Mouse (Mus musculus) gastrocnemius, adult 8-10 months (tissue): Measurements from ENCODE around the gene Jund. TPM values are rescaled to one million over a fixed set of nuclear protein-coding genes. Genes with fewer than 3 reads are reported as not detected.

ENCODE experiments used
- DNase-seq, 2 experiments: peaks; one replicate each; pipeline ENCODE4 v3.0.0; 2022; ENCODE audit warnings: low spot score in 2 of 2
- total RNA-seq, 4 experiments: library from RNA; stranded (reverse); gene quantifications; 2 replicates each; pipeline ENCODE4 v1.2.4; 2022

Gene Jund
- total RNA-seq, 4 experiments from 2014 or later: 31.9 to 42.0 (median 38.3) TPM

DNA sequence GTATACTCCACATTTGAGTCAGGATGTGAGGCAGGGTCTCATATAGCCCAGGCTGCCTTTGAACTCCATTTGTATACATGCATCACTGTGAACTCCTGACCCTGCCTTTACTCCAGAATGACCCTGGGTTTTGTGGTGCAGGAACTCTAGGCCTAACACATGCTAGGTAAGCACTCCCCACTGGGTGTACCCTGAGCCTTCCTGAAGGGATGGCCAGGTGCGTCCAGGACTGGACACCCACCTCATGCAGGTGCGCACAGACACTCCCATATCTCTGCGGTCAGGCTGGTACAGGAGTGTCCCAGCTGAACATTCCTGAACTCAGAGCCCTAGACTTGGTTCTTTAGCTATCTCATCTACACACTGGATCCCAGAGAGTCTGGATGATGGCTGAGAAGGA, 24.6 kb upstream of the Jund start:
- DNase-seq: no peak

DNA sequence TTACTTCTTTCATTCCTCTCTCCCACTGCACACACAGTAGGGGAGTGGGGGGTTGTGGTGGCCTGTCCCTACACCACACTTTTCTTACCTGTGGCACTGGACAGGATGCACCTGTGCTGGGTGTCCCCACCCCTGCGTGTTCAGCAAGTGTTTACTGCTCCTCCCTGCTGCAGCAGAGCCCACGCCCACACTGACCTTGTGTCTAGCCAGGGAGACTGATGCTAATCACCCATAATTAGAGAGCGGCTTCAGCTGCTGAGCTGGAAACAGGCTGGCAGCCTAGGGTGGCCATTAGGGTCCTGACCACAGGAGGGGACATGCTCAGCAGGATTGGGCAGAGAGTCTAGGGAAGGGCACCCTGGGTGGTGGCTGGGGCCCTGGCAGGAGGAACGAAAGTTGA, 24.0 kb upstream of the Jund start:
- DNase-seq: no peak

DNA sequence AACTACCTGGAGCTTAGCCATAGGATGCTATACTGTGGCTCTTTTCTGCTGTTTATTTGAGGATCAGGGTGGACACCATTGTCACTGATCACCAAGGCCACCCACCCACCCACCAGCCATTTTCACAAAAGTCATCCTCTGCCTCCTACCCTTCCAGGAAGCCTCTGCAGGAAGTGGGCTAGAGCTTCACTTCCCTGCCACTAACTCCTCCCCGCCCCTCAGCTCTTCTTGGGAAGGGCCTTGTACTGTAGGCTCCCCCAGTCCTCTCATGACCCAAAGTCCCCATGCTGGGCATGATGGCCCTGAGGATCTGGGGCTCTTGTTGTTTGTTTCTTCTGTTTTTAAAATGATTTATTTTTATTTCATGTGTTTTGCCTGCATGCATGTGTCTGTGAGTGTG, 23.4 kb upstream of the Jund start:
- DNase-seq: no peak

DNA sequence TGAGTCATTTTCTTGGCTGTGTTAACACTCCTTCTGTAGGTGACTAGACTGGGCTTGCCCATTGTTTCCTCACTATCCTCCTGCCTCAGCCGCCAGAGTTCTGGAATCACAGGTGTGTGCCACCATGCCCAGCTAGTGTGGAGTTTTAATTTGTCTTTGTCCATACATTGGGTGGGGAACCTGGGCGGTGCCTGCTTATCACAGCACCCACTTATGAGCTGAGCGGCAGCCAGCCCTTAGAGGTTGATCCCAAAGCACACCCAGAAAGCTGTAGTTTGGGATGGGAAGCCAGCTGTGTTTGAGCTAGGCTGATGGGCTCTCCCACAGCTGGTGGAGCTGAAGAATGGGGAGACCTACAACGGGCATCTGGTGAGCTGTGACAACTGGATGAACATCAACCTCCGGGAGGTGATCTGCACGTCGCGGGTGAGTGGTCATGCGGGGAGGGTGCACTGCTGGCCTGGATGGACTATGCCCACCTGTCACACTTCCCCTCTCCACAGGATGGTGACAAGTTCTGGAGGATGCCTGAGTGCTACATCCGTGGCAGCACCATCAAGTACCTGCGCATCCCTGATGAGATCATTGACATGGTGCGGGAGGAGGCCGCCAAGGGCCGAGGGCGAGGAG, 21.2 kb upstream of the Jund start:
- DNase-seq: no peak

DNA sequence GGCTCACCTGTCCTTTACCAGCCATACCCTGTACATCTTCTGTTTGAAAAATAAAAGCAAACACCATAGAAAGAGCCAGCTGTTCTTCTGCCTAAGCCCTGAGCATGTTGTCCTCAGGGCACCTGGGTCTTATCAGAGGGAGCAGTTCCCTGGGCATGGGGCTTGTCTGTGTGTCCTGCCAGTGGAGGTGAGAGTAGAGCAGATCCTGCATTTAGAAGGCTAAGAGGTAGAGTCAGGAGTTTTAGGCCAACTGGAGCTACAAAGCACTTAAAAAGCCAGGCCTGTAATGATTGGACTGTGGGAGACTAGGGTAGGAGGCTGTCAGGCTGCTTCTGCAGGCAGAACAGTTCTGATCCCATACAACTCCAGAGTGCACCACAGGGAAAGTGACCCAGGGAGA, 20.1 kb upstream of the Jund start:
- no peak for DNase-seq

DNA sequence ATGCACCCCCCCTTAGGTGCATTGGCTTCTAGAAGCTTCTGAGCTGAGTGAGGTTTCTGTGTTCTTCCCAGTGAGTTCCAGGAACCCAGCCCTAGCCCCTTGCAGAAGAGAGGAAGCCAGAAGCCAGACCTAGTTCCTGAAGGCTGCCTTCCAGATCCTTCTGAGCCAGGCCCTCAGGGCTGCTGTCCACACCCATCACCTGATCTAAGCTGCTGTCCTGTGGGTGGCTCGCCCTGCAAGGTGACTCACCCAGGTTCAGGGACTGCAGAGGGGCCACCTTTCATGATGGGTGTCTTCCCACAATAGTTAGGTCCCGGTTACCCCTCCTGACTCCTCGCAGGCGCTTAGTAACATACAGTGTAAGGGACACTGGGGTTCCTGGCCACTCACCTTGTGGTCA, 19.3 kb upstream of the Jund start:
- DNase-seq: no peak

DNA sequence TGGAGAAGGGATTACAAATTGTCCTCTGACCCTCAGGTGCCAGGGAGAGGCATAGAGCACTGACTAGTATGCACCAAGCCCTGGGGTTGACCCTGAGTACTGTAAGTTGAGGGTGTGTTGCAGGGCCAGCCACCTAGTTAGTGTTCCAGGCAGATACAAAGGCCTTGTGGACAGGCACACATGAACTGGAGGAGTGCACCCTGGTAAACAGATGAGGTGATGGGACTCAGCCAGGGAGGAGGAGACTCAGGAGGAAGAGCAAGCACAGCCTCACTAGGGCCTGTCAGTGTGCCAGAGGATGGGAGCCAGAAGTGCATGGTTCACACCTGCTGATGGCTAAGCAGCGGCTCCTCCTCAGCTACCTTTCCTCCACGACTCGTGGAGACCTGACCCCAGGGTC, 18.7 kb upstream of the Jund start:
- DNase-seq: no peak

DNA sequence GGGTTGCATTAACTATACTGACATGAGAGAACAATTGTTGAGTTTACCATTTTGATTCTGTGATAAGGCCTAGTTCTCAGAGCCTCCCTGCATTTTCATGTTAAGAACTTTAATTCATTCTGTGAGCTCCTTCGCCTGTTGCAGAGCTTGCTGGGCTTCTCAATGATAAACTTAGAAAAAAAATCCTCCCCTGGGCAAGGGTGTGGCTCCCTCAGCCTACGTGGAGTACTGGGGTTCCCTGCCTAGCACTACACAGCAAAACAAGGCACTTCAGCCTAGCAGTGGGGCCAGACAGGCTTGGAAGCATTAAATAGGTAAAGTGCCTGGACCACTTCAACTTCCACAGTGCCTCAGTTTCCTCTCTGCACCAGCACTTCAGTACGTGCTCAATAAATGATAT, 17.3 kb upstream of the Jund start:
- DNase-seq: no peak

DNA sequence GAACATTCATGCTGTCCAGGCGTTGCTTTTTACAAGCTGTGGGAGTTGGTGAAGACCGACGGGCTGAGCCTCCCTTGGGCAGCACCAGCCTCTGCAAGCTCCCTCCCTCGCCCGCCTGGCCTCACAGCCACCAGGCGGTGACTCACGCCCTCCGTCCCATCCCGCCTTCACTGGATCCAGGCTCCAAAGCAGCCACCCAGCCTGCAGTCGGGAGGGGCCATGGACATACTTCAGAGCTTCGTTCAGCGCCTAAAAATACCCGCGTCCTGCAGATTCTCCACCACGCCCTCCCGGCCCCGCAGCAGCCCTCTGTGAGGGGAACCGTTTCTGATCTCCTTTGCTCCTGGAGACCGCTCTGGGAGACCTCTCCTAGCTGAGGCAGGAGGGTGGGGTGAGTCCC, 16.6 kb upstream of the Jund start:
- DNase-seq: peak; percentile 78 to 88

DNA sequence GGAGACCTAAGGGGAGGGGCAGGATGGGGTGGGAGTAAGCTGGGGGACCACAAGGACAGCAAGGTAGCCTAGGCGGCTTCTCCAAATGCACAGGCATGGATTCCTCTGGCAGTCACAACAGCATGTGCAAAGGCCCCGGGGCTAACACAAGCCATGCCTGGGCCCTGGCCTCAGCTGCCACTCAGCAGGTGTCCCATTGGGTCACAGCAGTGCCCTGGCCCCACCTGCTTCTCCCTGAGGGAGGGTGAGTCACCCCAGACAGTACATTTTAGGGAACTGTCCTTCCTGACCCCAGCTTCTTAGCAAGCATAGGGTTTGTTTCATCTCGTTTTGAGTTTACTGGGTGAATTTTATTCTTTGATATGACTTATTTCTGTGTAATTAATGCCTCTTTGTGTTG, 16.1 kb upstream of the Jund start:
- DNase-seq: no peak

DNA sequence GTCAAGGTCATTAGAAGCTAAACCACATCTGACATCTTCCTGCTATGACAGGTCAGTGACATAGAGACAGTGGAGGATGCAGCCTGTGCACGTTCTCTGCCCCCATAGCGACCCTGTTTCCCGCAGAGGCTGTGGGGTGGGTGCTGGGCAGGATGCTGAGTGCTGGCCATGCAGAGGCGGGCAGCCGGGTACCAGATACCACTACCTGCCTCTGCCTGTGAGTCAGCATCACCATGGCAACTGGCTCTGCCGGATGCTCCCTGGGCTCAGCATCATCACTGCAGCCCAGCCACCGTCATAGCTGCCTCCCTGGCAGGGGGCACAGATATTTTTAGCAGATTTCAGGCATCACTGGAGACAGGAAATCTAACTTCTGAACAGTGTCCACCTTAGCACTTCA, 14.5 kb upstream of the Jund start:
- DNase-seq: no peak

DNA sequence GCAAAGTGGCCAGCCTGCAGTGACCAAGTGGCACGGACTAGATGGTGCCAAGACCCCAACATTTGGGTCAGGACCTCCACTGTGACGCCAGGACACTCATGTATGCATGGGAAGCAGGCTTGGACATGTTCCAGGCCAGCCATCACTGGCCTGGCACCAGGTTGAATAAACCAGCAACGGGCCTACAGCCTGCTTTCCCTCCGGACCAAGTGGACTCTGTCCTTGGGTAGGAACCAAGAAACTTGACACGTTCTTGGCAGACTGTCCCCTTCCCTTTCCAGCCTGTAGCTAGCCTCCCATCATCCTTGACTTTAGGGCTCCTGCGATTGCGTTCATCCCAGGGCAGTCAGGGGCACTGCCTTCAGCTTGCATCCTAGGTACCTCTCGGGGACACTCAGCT, 11.2 kb upstream of the Jund start:
- DNase-seq: peak; percentile 75 to 79

DNA sequence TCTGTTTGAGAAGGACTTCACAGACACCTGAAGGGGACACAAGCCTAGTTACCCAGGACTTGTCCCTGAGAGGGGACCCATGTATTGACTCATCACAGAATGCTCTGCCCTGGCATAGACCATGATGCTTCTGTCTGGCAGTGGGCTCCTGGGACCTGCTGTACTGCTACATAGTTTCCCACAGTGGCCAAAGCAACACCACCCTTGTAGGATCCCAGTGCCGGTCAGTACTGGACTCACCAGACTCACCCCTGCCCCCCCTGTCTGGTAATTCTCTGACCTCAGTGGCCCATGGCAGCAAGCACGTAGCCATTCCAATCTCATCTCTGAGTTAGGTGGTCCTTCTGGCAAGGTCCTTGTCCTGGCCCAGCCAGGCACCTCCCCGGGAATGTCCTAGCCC, 10.6 kb upstream of the Jund start:
- no peak for DNase-seq

DNA sequence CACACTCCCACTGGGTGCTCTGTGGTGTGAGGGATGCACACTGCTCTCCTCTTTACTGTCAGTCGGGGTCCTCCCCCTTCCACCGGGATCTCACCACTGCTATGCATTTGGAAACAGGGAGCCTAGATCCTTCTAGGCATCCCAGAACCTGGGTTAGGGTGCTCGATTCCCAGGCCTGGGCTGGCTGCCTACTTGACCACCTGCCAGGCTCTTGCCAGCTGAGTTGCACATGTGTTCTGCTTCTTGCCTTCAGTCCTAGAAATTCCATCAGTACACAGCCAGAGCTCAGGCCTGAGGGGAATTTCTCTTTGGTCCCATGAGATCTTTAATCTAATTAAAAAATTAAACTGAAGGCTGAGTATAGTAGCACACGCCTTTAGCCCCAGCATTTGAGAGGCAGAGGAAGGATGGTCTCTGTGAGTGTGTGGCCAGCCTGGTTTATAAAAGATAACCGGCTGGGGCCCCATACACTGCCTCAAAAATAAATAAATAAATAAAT, 8.8 kb upstream of the Jund start:
- no peak for DNase-seq

DNA sequence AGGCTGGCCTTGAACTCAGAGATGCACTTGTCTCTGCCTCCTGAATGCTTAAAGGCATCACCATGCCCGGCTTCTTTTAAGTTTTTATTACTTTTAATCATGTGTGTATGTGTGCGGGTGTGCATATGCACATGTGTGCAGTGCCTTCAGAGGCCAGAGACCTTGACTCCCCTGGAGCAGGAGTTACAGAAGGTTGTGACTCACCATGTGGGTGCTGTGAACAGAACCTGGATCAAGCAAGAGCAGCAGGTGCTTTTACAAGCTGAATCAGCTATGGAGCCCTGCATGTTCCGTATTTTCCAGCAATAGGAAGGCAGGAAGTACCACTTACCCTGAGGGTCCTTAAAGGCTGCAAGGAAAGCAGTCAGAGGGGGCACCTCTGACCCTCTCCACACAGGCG, 7.5 kb upstream of the Jund start:
- no peak for DNase-seq

DNA sequence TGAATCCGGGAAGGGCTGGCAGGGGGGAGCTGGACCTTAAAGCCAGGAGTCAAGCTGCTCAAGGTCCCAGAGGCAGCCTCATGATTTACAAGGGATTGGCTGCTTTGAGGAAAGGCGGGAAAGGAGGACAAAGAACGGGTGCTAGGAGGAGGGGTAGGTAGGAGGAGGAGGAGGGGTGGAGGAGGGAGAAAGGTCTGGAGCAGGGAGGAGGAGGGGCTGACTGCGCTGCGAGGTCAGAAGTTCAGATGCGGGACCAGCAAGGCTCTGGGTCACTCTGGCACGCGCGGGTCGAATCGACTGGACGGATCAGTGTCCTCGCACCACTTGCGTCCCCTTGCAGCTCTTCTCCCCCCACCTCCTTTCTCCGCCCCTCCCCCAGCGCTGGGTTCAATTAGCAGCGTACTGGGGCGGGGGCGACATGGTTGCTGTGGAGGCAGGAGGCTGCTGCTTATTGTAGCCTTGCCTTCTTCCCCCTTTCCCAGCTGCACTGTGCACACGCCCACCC, 7.0 kb upstream of the Jund start:
- no peak for DNase-seq

DNA sequence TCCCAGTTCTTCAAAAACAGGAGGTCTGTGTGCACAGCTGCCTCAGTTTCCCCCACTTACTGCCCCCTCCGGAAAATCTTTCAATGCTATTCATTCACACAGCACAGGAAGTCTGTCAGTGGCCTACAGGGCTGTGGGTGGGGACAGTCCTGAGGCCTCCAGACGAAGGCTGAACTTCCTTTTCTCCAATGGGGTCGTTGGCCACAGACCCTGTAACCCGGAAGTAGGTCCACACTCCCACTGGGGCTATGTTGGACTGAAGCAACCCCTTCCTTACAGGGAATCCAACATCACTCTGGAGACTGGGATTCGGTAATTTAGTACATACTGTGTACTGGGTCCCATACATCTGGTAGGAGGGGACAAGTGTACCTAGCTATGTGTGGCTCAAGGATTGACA, 5.1 kb upstream of the Jund start:
- no peak for DNase-seq

DNA sequence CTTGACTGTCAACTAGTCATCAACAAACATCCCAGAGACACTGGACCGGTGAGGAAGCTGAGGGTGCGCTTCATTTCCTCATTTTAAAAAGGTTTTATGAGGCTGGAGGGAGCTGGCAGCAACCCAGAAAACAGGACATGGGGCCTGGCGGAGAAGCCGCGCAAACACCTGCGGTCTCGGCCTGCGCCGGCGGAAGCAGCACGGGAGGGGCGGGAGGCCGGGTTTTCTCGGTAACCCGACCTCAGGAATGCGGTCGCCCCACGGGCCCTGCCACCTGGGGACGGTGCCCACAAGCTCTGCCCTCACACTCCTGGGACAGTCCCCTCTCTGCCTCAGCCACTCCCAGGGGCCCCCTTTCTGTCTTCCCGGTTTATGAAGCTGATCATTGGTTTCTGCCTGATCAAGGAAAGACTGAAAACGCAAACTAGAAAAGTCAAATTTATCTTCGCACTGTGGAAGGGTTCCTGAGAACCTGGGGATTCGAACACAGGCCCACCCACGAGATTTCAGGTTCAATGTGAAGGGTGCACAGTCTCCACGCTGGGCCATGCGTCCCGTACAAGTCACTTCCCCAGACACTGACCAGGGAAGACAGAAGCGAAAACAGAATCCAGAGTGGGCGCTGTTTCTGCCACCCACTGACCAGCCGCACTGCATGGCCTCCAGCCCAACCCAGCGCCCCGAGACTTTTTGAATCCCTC, 3.3 kb upstream of the Jund start:
- DNase-seq: peak in 1 of 2 experiments; percentile 65

DNA sequence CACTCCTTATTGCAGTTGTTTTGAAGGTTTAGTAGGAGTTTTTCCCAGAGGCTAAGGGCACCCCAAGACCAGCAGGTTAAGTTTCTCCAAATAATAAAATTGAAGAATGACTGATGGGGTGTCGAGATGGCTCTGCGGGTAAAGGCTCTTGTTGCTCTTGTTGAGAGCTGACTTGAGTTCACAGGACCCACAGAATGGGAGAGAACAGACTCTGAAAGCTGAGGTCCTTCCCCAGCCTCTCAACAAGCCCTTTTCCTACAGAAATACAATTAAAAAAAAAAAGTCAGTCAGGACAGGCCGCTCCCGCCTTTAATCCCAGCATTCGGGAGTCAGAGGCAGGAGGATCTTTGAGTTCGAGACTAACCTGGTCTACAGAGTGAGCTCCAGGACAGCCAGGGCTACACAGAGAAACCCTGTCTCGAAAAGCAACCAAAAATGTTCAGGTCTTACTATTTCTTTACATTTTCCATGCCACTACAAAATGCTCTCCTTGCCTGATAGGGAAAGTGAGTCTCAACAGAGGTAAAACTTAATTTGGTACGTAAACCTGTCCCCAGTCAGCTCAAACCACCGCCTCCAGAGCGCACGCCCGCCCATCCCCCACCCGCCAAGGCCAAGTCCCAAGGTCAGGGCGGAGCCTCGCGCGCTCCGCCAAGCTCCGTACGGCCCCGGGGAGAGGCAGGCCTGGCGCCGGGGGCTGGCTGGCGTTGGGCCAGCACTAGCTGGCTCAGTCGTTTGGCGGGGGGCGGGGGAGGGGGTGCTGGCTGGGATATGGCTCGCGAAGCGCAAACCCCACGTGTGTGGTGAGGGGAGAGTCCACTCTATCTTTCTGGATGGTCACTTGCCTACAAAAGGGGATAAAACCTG, 2.5 kb upstream of the Jund start:
- DNase-seq: peak in 1 of 2 experiments; percentile 68

DNA sequence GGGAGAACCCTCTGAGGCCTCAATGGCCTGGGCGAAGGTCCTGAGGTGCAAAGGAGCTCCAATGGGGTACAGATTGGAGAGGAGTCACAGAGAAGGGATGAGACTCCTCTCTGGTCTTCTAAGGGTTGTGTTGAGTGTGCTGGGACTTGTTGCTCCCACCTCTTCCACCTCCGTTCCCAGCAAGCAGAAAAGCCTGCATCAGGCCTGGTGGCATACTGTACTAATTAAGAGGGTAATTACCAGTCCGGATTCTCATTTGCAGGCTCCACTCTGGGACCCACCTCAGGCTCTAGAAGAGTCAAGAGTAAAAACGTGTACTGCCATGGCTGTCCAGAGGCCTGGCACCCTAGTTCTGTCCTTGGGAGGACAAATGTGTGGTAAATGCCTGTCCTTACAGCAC, 1.8 kb upstream of the Jund start:
- DNase-seq: no peak

DNA sequence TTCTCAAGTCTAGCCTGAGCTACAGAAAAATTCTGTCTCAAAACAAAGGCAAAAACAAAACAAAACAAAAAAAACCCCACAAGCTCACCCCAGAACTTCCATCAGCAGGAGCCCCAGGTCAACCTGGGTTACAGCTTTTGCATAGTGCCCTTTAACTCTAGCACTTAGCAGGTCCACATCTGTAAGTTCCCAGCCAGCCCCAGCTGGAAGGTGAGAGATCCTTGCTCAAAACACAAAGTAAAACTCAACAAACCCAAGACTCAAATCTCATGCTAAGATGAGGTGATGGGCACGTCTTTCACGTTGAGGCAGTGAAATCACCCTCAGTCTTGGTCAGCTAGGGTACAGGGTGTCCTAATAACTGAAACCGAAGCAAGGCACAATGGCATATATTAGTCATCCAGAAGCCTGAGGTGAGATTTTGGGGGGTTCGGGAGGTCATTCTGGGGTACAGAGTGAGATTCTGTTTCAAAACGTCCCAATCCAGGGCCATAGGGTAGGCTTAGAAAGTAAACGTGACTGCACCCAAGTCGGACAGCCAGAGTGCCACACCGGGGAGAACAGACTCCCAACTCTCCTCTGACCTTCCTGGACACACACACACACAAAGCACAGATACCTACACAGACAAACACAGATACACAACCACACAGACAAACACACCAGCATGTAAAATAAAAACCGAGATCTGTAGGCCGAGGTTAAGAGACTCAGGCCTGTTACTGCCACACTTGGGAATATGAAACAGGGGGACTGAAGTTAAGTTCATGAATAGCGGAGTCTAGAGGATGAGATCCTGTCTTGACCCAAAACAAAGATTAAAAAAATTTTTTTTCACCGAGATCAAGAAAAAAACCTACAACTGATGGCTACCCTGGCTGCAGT, 1.1 kb upstream of the Jund start:
- DNase-seq: no peak
